Mouse (Mus musculus) heart, embryonic 15.5 days (tissue): ENCODE results near the gene Perp. TPM values are rescaled to one million over a fixed set of nuclear protein-coding genes. Genes with fewer than 3 reads are reported as not detected.

Source experiments
- ATAC-seq: fragments of 200-750 bp; cut with Nextera tagmentation; replicated peaks from 2 replicates; pipeline ENCODE4 v1.8.0; 2017; ENCODE audit warnings: low read depth, moderate TSS enrichment; ENCODE audit not compliant: insufficient number of reproducible peaks, insufficient read depth, low FRiP score
- H3K27ac ChIP-seq: fragments of 300-500 bp; sonication (generic); 2 replicates; pipeline ENCODE4 v1.5.1; 2015; ENCODE audit warnings: mild to moderate bottlenecking, inconsistent platforms
- H3K27me3 ChIP-seq: fragments of 300-500 bp; sonication (generic); 2 replicates; pipeline ENCODE4 v1.6.1; 2015; ENCODE audit warnings: inconsistent platforms
- H3K36me3 ChIP-seq: fragments of 300-500 bp; sonication (generic); 2 replicates; pipeline ENCODE4 v1.6.1; 2015; ENCODE audit warnings: mild to moderate bottlenecking, inconsistent platforms
- H3K4me1 ChIP-seq: fragments of 300-500 bp; sonication (generic); replicated peaks from 2 replicates; pipeline ENCODE4 v1.6.1; 2015; ENCODE audit warnings: inconsistent platforms
- H3K4me2 ChIP-seq: fragments of 300-500 bp; sonication (generic); 2 replicates; pipeline ENCODE4 v1.6.1; 2015; ENCODE audit warnings: inconsistent platforms, mild to moderate bottlenecking, moderate library complexity
- H3K4me3 ChIP-seq: fragments of 300-500 bp; sonication (generic); 2 replicates; pipeline ENCODE4 v1.5.1; 2015; ENCODE audit warnings: mild to moderate bottlenecking, inconsistent platforms
- H3K9ac ChIP-seq: fragments of 300-500 bp; sonication (generic); 2 replicates; pipeline ENCODE4 v1.6.1; 2015; ENCODE audit warnings: mild to moderate bottlenecking, inconsistent platforms
- H3K9me3 ChIP-seq: fragments of 300-500 bp; sonication (generic); replicated peaks from 2 replicates; pipeline ENCODE4 v1.6.1; 2016; ENCODE audit warnings: inconsistent platforms
- WGBS: fragments of 180-500 bp; shearing (Covaris S2); methylation state at CpG from one replicate; pipeline ENCODE4 v1.1.7; 2015; ENCODE audit warnings: mixed read lengths; 5-methylcytosine and 5-hydroxymethylcytosine counted together
- polyA plus RNA-seq: library from polyadenylated mRNA; unstranded; fragments of >200 nt; fragmentation: Nextera tagmentation; extraction: Ambion mirVana; gene quantifications from 2 replicates; pipeline ENCODE4 v1.2.1, GENCODE M21; 2015

Gene Perp
- polyA plus RNA-seq, 1 experiment from 2014 or later: 194 TPM

GRCm38 (mm10) chr10:18863332-18863731, 18.5 kb downstream of the Perp start:
- no peak overlapping the region for H3K9ac ChIP-seq
- no peaks in the 10 kb centered on the region for H3K27me3 ChIP-seq
- no peak overlapping the region for H3K4me2 ChIP-seq
- H3K27ac ChIP-seq: peak overlapping the region; percentile 62
- H3K9me3 ChIP-seq: no peaks in the 10 kb centered on the region
- ATAC-seq: peak; percentile 75
- peaks cover 16% of the 10 kb centered on the region for H3K4me1 ChIP-seq
- H3K36me3 ChIP-seq: no peaks in the 10 kb centered on the region; the same call in 1 of the 2 replicates
- 33% methylated on average over 4 of the region's 4 CpGs for WGBS
- H3K4me3 ChIP-seq: no peak overlapping the region

- H3K9ac ChIP-seq: no peak overlapping the region
- ATAC-seq: no peak
- H3K27ac ChIP-seq: no peak overlapping the region
- no peak overlapping the region for H3K4me3 ChIP-seq
- 54% methylated on average over 5 of the region's 5 CpGs for WGBS
- H3K4me2 ChIP-seq: no peak overlapping the region
- H3K4me1 ChIP-seq: peaks cover 13% of the 10 kb centered on the region
- H3K27me3 ChIP-seq: no peaks in the 10 kb centered on the region
- H3K36me3 ChIP-seq: no peaks in the 10 kb centered on the region
- no peaks in the 10 kb centered on the region for H3K9me3 ChIP-seq
These were observed 19.9 kb downstream of the Perp start for GRCm38 (mm10) chr10:18864753-18865152.

GRCm38 (mm10) chr10:18870990-18871389, 26.2 kb downstream of the Perp start:
- 53% methylated on average over 2 of the region's 2 CpGs for WGBS
- H3K9me3 ChIP-seq: no peaks in the 10 kb centered on the region
- no peaks in the 10 kb centered on the region for H3K36me3 ChIP-seq
- H3K27me3 ChIP-seq: no peaks in the 10 kb centered on the region
- no peak overlapping the region for H3K4me3 ChIP-seq
- H3K4me2 ChIP-seq: no peak overlapping the region
- no peak for ATAC-seq
- H3K4me1 ChIP-seq: peaks cover 11% of the 10 kb centered on the region
- H3K27ac ChIP-seq: no peak overlapping the region
- H3K9ac ChIP-seq: no peak overlapping the region

- ATAC-seq: peak; percentile 51; the same call in 1 of the 2 replicates
These were observed 31.4 kb downstream of the Perp start for GRCm38 (mm10) chr10:18876211-18876610.

GRCm38 (mm10) chr10:18878111-18878510, 33.3 kb downstream of the Perp start:
- ATAC-seq: no peak

More at GRCm38 (mm10) chr10:18876211-18876610, 31.4 kb downstream of the Perp start:
- H3K9ac ChIP-seq: no peak overlapping the region
- H3K4me3 ChIP-seq: no peak overlapping the region
- H3K27me3 ChIP-seq: no peaks in the 10 kb centered on the region
- WGBS: 17% methylated on average over 1 of the region's 1 CpGs
- no peaks in the 10 kb centered on the region for H3K9me3 ChIP-seq
- no peak overlapping the region for H3K4me2 ChIP-seq
- peaks cover 16% of the 10 kb centered on the region for H3K4me1 ChIP-seq
- peak overlapping the region; percentile 53 for H3K27ac ChIP-seq
- H3K36me3 ChIP-seq: no peaks in the 10 kb centered on the region

GRCm38 (mm10) chr10:18879160-18879559, 34.3 kb downstream of the Perp start:
- Histone ChIP-seq H3K36me3 (no peaks in the 10 kb centered on the region), H3K4me2 (no peak overlapping the region), H3K9me3 (no peaks in the 10 kb centered on the region), H3K9ac (no peak overlapping the region), H3K27me3 (no peaks in the 10 kb centered on the region), H3K4me3 (no peak overlapping the region), H3K27ac (no peak overlapping the region), H3K4me1 (peaks cover 16% of the 10 kb centered on the region)
- 78% methylated on average over 4 of the region's 4 CpGs for WGBS
- no peak for ATAC-seq

More at GRCm38 (mm10) chr10:18878111-18878510, 33.3 kb downstream of the Perp start:
- H3K4me2 ChIP-seq: no peak overlapping the region
- no peaks in the 10 kb centered on the region for H3K36me3 ChIP-seq
- H3K4me1 ChIP-seq: peaks cover 16% of the 10 kb centered on the region
- H3K9me3 ChIP-seq: no peaks in the 10 kb centered on the region
- H3K4me3 ChIP-seq: no peak overlapping the region
- H3K27me3 ChIP-seq: no peaks in the 10 kb centered on the region
- WGBS: 84% methylated on average over 6 of the region's 6 CpGs
- H3K27ac ChIP-seq: no peak overlapping the region
- no peak overlapping the region for H3K9ac ChIP-seq

GRCm38 (mm10) chr10:18879690-18880089, 34.9 kb downstream of the Perp start:
- no peak overlapping the region for H3K4me3 ChIP-seq
- ATAC-seq: no peak

GRCm38 (mm10) chr10:18882190-18882589, 37.4 kb downstream of the Perp start:
- 90% methylated on average over 1 of the region's 1 CpGs for WGBS
- Histone ChIP-seq H3K27me3 (no peaks in the 10 kb centered on the region), H3K27ac (no peak overlapping the region), H3K4me3 (no peak overlapping the region), H3K36me3 (no peaks in the 10 kb centered on the region), H3K4me2 (no peak overlapping the region), H3K9ac (no peak overlapping the region), H3K4me1 (peaks cover 8% of the 10 kb centered on the region), H3K9me3 (no peaks in the 10 kb centered on the region)
- no peak for ATAC-seq

More at GRCm38 (mm10) chr10:18879690-18880089, 34.9 kb downstream of the Perp start:
- Histone ChIP-seq H3K9me3 (no peaks in the 10 kb centered on the region), H3K36me3 (no peaks in the 10 kb centered on the region), H3K9ac (no peak overlapping the region), H3K27ac (no peak overlapping the region), H3K4me1 (peaks cover 14% of the 10 kb centered on the region), H3K27me3 (no peaks in the 10 kb centered on the region), H3K4me2 (no peak overlapping the region)
- 68% methylated on average over 1 of the region's 1 CpGs for WGBS

GRCm38 (mm10) chr10:18886918-18887625, 42.3 kb downstream of the Perp start:
- 14% methylated on average over 4 of the region's 4 CpGs for WGBS
- ATAC-seq: peak; percentile 94
- Histone ChIP-seq H3K4me3 (no peak overlapping the region), H3K9me3 (no peaks in the 10 kb centered on the region), H3K27me3 (no peaks in the 10 kb centered on the region), H3K36me3 (no peaks in the 10 kb centered on the region), H3K4me1 (peaks cover 14% of the 10 kb centered on the region), H3K4me2 (peak overlapping the region; percentile 44), H3K9ac (no peak overlapping the region), H3K27ac (peak overlapping the region; percentile 83)

- no peaks in the 10 kb centered on the region for H3K9me3 ChIP-seq
- H3K27ac ChIP-seq: no peak overlapping the region
- no peak for ATAC-seq
- H3K4me3 ChIP-seq: no peak overlapping the region
- H3K4me1 ChIP-seq: peaks cover 14% of the 10 kb centered on the region
- no peak overlapping the region for H3K4me2 ChIP-seq
- WGBS: 92% methylated on average over 1 of the region's 1 CpGs
- no peak overlapping the region for H3K9ac ChIP-seq
- no peaks in the 10 kb centered on the region for H3K27me3 ChIP-seq
- no peaks in the 10 kb centered on the region for H3K36me3 ChIP-seq
These were observed 43.9 kb downstream of the Perp start for GRCm38 (mm10) chr10:18888751-18889150.

- no peak for ATAC-seq
- H3K4me2 ChIP-seq: no peak overlapping the region
- H3K27me3 ChIP-seq: no peaks in the 10 kb centered on the region
- no peaks in the 10 kb centered on the region for H3K36me3 ChIP-seq
- H3K9me3 ChIP-seq: no peaks in the 10 kb centered on the region
- H3K9ac ChIP-seq: no peak overlapping the region
- H3K4me1 ChIP-seq: peaks cover 14% of the 10 kb centered on the region
- no peak overlapping the region for H3K27ac ChIP-seq
- WGBS: 88% methylated on average over 1 of the region's 1 CpGs
- H3K4me3 ChIP-seq: no peak overlapping the region
These were observed 44.4 kb downstream of the Perp start for GRCm38 (mm10) chr10:18889255-18889654.

GRCm38 (mm10) chr10:18891110-18891509, 46.3 kb downstream of the Perp start:
- no peak for ATAC-seq
- H3K4me3 ChIP-seq: no peak overlapping the region

More at GRCm38 (mm10) chr10:18891110-18891509, 46.3 kb downstream of the Perp start:
- no peaks in the 10 kb centered on the region for H3K9me3 ChIP-seq
- no peak overlapping the region for H3K4me2 ChIP-seq
- no peaks in the 10 kb centered on the region for H3K27me3 ChIP-seq
- peaks cover 14% of the 10 kb centered on the region for H3K4me1 ChIP-seq
- H3K27ac ChIP-seq: no peak overlapping the region
- no peak overlapping the region for H3K9ac ChIP-seq
- H3K36me3 ChIP-seq: no peaks in the 10 kb centered on the region
